Mouse (Mus musculus) midbrain, embryonic 12.5 days (tissue): ENCODE results near the gene Dhrs3. TPM values are rescaled to one million over a fixed set of nuclear protein-coding genes. Genes with fewer than 3 reads are reported as not detected.

Experiments
- ATAC-seq: fragments of 200-750 bp; cut with Nextera tagmentation; 2 replicates; pipeline ENCODE4 v1.8.0; 2017; ENCODE audit warnings: low read depth, moderate TSS enrichment, moderate library complexity; ENCODE audit not compliant: low FRiP score
- H3K27ac ChIP-seq: fragments of 300-500 bp; sonication (generic); replicated peaks from 2 replicates; pipeline ENCODE4 v1.5.1; 2016; ENCODE audit warnings: mild to moderate bottlenecking
- H3K27me3 ChIP-seq: fragments of 300-500 bp; sonication (generic); 2 replicates; pipeline ENCODE4 v1.6.1; 2016; ENCODE audit warnings: mild to moderate bottlenecking
- H3K36me3 ChIP-seq: fragments of 300-500 bp; sonication (generic); 2 replicates; pipeline ENCODE4 v1.6.1; 2016
- H3K4me1 ChIP-seq: fragments of 300-500 bp; sonication (generic); 2 replicates; pipeline ENCODE4 v1.6.1; 2016
- H3K4me2 ChIP-seq: fragments of 300-500 bp; sonication (generic); replicated peaks from 2 replicates; pipeline ENCODE4 v1.6.1; 2016; ENCODE audit warnings: mild to moderate bottlenecking, moderate library complexity
- H3K4me3 ChIP-seq: fragments of 300-500 bp; sonication (generic); 2 replicates; pipeline ENCODE4 v1.5.1; 2016; ENCODE audit warnings: mild to moderate bottlenecking
- H3K9ac ChIP-seq: fragments of 300-500 bp; sonication (generic); replicated peaks from 2 replicates; pipeline ENCODE4 v1.6.1; 2016; ENCODE audit warnings: mild to moderate bottlenecking, moderate library complexity
- H3K9me3 ChIP-seq: fragments of 300-500 bp; sonication (generic); 2 replicates; pipeline ENCODE4 v1.6.1; 2016; ENCODE audit warnings: mild to moderate bottlenecking
- WGBS: fragments of 180-500 bp; shearing (Covaris S2); methylation state at CpG from one replicate; pipeline ENCODE4 v1.1.7; 2016; 5-methylcytosine and 5-hydroxymethylcytosine counted together
- polyA plus RNA-seq: library from polyadenylated mRNA; unstranded; fragments of >200 nt; fragmentation: Nextera tagmentation; extraction: Ambion mirVana; gene quantifications from 2 replicates; pipeline ENCODE4 v1.2.1, GENCODE M21; 2016

Gene Dhrs3
- polyA plus RNA-seq, 1 experiment from 2014 or later = 13.6 TPM

DNA sequence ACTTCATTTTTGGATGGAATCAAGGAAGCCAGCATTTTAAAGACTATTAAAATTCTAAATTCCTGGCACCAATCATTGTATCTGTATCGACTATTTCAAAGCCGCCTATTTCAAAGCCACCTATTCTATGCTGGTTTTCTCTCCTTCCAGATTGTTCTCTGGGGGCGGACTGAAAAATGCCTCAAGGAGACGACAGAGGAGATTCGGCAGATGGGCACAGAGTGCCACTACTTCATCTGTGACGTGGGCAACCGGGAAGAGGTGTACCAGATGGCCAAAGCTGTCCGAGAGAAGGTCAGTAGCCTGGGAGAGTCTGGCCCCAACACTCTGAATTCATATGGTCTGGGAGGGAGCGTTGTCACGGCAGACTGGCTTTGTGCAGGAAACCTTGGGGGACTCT lies 25.9 kb downstream of the Dhrs3 start:
- no peak for ATAC-seq
- no peaks in the 10 kb centered on the region for H3K9me3 ChIP-seq
- H3K27me3 ChIP-seq = no peaks in the 10 kb centered on the region
- whole genome bisulfite sequencing = 97% methylated on average over 10 of the region's 10 CpGs
- no peaks in the 10 kb centered on the region for H3K36me3 ChIP-seq
- H3K4me2 ChIP-seq = no peak overlapping the region
- no peak overlapping the region for H3K4me3 ChIP-seq
- H3K4me1 ChIP-seq = no peaks in the 10 kb centered on the region
- H3K27ac ChIP-seq = no peak overlapping the region
- no peak overlapping the region for H3K9ac ChIP-seq

DNA sequence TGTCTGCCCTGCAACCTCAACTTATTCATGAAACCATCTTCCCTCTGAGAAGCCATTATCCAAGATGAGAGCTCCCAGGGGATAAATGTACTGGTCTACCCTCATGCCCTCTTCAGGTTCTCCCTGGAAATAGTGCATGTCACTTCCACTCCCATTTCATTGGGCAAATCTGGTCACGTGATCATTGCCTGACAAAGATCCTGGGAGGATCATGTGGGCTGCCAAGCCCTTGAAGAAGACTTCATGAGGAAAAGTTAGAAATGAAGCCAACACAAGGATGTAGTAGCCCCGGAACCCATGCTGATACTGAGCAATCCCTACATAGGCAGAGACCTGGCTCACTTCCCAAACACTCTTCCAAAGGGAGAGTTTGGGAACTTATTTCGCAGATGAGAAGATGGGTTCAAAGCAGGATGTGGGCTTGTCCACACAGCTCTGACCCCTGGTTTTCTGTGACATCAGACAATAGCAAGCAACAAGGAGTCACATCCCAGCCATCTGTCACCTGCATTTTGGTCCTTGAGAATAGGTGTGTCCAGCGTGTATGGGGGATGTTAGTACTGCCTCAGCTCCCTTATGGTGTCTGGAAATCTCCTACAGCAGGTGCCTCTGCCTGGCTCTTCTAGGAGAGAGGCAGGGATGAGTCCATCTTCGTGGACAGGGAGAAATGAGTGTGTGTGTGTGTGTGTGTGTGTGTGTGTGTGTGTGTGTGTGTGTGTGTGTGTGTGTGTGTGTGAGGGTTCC lies 36.2 kb downstream of the Dhrs3 start:
- no peak overlapping the region for H3K9ac ChIP-seq
- no peak overlapping the region for H3K27ac ChIP-seq
- H3K4me1 ChIP-seq = no peaks in the 10 kb centered on the region
- no peak overlapping the region for H3K4me2 ChIP-seq
- ATAC-seq = no peak
- H3K4me3 ChIP-seq = no peak overlapping the region
- H3K9me3 ChIP-seq = no peaks in the 10 kb centered on the region
- no peaks in the 10 kb centered on the region for H3K36me3 ChIP-seq
- H3K27me3 ChIP-seq = no peaks in the 10 kb centered on the region
- WGBS = 85% methylated on average over 5 of the region's 5 CpGs

DNA sequence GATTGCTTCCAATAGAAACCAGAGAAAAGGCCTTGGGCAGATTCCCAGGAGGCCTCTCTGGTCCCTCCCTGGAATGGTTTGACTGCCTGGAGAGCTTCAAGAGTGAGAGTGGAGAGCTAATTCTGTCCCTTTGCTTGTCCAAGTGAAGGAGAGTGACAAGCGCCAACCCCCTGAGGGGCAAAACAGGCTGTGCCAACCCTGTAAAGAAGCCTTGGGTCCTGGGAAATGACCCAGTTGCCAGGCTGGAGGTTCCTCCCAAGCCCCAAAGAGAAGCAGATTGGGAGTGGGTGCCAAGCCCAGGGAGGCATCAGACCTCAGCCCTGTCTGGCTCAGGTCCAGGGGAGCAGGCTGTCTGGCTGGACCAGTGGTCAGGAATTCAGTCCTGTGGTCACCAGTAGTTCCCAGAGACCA lies 37.2 kb downstream of the Dhrs3 start:
- Histone ChIP-seq H3K4me3 (no peak overlapping the region), H3K9ac (no peak overlapping the region), H3K9me3 (no peaks in the 10 kb centered on the region), H3K4me2 (no peak overlapping the region), H3K4me1 (no peaks in the 10 kb centered on the region), H3K27ac (no peak overlapping the region), H3K27me3 (no peaks in the 10 kb centered on the region), H3K36me3 (no peaks in the 10 kb centered on the region)
- 88% methylated on average over 1 of the region's 1 CpGs for WGBS
- no peak for ATAC-seq

DNA sequence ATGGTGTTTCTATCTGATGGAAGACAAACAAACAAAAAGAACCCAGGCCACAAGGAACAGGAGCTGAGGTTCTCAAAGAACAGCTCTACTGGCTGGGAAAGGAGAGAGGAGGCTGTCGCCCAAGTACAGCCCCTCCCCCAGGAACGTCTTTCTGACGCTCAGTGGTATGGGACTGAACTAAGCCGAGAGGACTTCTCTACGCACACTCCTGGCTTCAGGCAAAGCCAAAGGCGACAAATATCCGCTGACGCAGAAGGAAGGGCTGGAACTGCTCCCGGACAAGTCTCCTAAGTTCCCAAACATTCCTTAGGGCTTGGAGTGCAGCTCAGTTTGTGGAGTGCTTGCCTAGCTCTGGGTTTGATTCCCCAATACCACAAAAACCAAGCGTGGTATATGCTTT lies 37.7 kb downstream of the Dhrs3 start:
- Histone ChIP-seq H3K36me3 (no peaks in the 10 kb centered on the region), H3K9ac (no peak overlapping the region), H3K4me1 (no peaks in the 10 kb centered on the region), H3K4me2 (no peak overlapping the region), H3K27ac (no peak overlapping the region), H3K27me3 (no peaks in the 10 kb centered on the region), H3K4me3 (no peak overlapping the region), H3K9me3 (no peaks in the 10 kb centered on the region)
- WGBS = 39% methylated on average over 10 of the region's 10 CpGs
- ATAC-seq = no peak

DNA sequence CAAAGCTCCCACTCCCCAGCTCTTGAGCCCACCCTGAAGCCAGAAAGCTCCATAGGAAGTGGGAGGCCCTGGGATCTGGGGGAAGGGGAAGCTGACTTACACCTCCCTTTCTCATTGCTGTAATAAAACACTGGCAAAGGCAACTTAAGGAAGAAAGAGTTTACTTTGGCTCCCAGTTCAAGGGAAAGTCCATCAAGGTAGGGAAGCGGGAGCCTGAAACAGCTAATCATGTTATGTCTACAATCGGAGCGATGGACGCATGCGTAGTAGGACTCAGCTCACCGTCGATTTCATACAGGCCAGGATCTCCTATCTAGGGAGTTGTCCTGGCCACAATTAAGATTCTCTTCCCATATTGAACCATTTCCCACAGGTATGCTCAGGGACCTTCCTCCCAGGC lies 38.5 kb downstream of the Dhrs3 start:
- Histone ChIP-seq H3K4me2 (no peak overlapping the region), H3K27me3 (no peaks in the 10 kb centered on the region), H3K36me3 (no peaks in the 10 kb centered on the region), H3K4me1 (no peaks in the 10 kb centered on the region), H3K4me3 (no peak overlapping the region), H3K9me3 (no peaks in the 10 kb centered on the region), H3K27ac (no peak overlapping the region), H3K9ac (no peak overlapping the region)
- WGBS = 94% methylated on average over 7 of the region's 7 CpGs
- no peak for ATAC-seq

DNA sequence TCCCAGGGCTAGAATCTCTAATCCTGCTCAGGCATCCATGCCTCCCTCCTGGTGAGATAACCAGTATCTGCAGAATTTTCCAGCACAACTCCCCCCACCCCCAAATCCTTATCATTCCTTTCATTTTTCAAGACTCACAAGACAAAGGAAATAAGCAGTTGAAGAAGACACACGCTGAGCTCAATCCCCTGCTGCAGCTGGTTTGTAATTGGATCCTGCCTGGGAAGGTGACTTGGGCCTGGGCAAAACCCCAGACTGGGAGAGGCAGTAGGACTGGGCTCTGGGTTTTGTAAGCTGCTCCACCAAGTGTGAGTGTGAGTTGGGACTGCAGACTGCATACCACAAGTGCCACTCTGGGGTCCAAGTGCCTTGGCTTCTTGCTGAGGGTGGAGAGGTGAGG lies 41.9 kb downstream of the Dhrs3 start:
- H3K9ac ChIP-seq = no peak overlapping the region
- 3% methylated on average over 1 of the region's 1 CpGs for WGBS
- no peaks in the 10 kb centered on the region for H3K9me3 ChIP-seq
- H3K36me3 ChIP-seq = no peaks in the 10 kb centered on the region
- no peak overlapping the region for H3K27ac ChIP-seq
- H3K27me3 ChIP-seq = no peaks in the 10 kb centered on the region
- ATAC-seq = no peak
- no peaks in the 10 kb centered on the region for H3K4me1 ChIP-seq
- H3K4me2 ChIP-seq = no peak overlapping the region
- no peak overlapping the region for H3K4me3 ChIP-seq

DNA sequence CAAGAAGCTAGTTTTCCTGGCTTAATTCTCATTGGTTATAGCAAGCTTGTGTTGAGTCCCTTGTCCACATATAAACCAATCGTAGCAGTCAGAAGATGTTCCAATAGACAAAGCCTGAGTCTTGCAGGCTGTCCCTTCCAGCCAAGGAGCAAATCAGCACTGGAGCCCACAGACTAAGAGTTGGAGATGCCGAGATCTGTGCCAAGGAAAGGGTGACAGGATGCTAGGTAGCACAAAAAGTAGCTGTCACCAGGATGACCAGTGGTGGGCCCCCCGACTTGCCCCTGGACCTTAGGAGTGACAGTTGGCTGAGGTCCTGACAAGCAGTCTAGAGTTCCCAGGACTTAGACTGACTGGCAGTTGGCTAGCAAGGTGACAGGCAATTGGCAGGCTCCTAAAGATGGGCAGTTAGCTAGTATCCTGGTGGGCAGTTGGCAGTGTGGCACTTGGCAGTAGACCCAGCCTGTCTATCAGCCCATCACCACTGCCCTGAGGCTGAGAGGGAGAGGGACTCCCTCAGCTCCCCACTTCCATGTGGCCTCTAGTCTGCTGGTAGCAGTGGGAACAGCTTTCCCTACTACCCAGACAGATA lies 44.0 kb downstream of the Dhrs3 start:
- 86% methylated on average over 3 of the region's 3 CpGs for WGBS
- Histone ChIP-seq H3K36me3 (no peaks in the 10 kb centered on the region), H3K4me3 (no peak overlapping the region), H3K9me3 (no peaks in the 10 kb centered on the region), H3K9ac (no peak overlapping the region), H3K27me3 (no peaks in the 10 kb centered on the region), H3K4me2 (no peak overlapping the region), H3K4me1 (no peaks in the 10 kb centered on the region), H3K27ac (no peak overlapping the region)
- no peak for ATAC-seq

DNA sequence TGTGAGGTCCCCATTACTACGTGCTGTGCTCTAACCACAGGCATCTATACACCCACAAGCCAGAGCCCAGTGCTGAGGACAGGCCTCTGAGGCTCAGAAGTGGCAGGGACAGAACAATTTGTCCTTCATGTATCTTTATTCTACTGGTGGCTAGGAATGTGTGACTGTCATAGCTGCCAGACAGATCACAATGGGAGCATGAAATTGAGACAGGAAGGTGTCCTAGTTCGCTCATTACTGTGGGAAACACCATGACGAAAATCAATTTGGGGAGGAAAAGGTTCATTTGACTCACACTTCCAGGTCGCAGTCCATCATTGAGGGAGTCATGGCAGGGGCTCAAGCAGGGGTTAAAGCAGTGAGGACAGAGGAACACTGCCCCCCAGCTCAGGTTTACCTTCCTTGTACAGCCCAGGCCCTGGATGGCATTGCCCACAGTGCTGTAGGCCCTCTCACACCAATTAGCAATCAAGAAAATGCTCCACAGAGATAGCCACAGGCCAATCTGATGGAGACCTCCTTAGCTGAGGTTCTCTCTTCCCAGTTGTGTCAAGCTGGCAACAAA lies 47.3 kb downstream of the Dhrs3 start:
- Histone ChIP-seq H3K4me3 (no peak overlapping the region), H3K4me2 (no peak overlapping the region), H3K27ac (no peak overlapping the region), H3K27me3 (no peaks in the 10 kb centered on the region), H3K4me1 (no peaks in the 10 kb centered on the region), H3K36me3 (no peaks in the 10 kb centered on the region), H3K9me3 (no peaks in the 10 kb centered on the region), H3K9ac (no peak overlapping the region)
- 77% methylated on average over 4 of the region's 4 CpGs for WGBS
- no peak for ATAC-seq

DNA sequence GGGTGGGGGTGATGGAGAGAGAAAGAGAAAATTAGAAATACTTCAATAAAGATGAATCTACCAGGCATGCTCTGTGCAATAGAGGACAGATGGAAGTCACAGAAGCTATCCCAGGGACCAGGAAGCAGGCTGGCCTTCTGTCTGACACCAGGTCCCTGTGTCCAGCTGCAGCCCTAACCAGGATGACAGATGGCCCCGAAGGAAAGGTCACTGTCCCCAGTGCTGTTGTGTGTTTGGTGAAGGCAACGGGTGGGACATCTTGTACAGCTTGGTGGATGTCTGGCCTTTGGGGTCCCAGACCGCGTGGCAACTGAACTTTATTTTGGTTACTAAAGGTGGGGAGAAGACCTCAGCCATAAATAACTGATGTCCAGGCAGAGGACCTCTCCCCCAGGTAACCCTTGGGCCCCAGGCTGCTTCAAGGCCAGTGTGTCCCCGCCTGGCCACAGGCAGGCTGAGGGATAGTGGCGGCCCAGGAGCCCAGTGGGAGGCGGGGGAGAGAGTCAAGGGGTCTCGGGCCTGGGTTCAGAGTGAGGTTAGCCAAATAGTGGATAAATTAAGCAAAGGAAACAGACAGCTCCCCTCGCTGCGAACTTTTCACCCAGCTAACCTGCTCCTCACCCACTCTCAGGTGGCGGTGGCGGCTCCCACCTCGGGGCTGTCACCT lies 48.3 kb downstream of the Dhrs3 start:
- WGBS = 80% methylated on average over 13 of the region's 13 CpGs
- no peaks in the 10 kb centered on the region for H3K9me3 ChIP-seq
- H3K36me3 ChIP-seq = no peaks in the 10 kb centered on the region
- H3K4me2 ChIP-seq = no peak overlapping the region
- H3K9ac ChIP-seq = no peak overlapping the region
- no peak overlapping the region for H3K4me3 ChIP-seq
- no peak overlapping the region for H3K27ac ChIP-seq
- H3K27me3 ChIP-seq = no peaks in the 10 kb centered on the region
- ATAC-seq = no peak
- no peaks in the 10 kb centered on the region for H3K4me1 ChIP-seq

DNA sequence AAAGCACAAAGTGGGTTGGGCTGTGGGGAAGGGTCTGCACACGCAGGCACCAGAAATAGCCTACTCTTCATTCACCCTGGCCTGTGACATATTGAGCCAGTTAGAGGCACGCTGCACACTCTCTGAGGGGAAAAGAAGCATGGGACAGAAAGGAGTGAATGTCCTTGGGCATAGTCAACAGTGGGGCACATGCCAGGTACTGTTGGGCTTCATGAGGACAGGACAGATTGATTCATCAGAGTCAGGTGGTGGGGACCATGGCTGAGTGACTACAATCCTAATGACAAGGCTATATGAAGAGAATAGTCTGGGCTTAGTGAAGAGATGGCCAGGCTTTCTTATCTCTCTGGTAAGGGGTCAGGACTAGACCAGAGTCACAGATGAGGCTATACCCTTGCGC lies 49.8 kb downstream of the Dhrs3 start:
- ATAC-seq = no peak
- Histone ChIP-seq H3K36me3 (no peaks in the 10 kb centered on the region), H3K4me3 (no peak overlapping the region), H3K9ac (no peak overlapping the region), H3K4me2 (no peak overlapping the region), H3K4me1 (no peaks in the 10 kb centered on the region), H3K27ac (no peak overlapping the region), H3K9me3 (no peaks in the 10 kb centered on the region), H3K27me3 (no peaks in the 10 kb centered on the region)
- 94% methylated on average over 3 of the region's 3 CpGs for WGBS

DNA sequence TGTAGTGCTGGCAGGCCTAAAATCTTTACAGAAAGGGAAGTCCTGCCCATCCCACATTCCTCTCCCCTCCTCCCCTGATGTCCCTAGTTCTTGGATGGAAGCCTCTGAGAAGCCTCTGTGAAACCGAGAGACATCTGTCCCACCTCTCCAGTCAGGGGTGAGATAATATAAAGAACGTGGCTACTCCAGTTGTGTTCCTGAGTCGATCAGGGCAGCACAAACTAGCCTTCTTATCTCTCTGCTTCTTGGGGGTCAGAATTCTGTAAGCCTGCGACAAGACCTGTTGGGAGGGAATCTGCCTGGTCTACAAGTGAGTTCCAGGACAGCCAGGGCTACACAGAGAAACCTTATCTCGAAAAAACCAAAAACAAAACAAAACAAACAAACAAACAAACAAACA lies 50.6 kb downstream of the Dhrs3 start:
- H3K9me3 ChIP-seq = no peaks in the 10 kb centered on the region
- H3K9ac ChIP-seq = no peak overlapping the region
- WGBS = 76% methylated on average over 5 of the region's 5 CpGs
- H3K36me3 ChIP-seq = no peaks in the 10 kb centered on the region
- ATAC-seq = no peak
- H3K4me3 ChIP-seq = no peak overlapping the region
- H3K4me2 ChIP-seq = no peak overlapping the region
- H3K27ac ChIP-seq = no peak overlapping the region
- H3K27me3 ChIP-seq = no peaks in the 10 kb centered on the region
- H3K4me1 ChIP-seq = no peaks in the 10 kb centered on the region

DNA sequence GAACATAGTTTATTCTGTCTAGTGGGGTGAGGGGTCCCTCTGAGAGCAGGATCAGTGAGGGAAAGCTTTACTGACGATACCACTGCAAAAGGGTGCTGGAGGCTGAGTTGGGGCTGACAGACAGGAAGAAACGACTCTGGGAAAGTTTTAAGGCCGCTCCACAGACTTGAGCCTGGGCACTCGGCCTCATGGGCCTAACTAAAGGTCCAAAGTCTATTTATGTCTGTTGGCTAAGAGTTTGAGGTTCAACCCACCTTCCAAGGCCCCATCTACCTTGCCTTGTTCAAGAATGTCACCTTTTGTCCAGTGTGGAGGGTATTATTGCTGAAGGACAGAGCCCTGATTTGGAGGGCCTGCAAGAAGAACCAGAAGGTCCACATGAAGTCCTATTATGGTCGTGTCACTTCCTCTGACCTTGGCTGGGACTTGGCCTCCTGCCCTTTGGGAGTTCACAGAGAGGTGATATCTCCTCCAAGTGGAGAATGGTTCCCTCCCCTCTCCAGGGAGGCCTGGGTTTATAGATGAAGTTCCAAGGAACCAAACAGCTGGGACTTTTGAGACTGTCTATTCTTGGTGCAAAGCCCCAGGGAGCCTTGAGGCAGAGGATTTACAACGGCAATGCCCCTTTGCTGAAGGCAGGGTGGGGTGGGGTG lies 55.2 kb downstream of the Dhrs3 start:
- H3K4me3 ChIP-seq = no peak overlapping the region
- no peak overlapping the region for H3K9ac ChIP-seq
- ATAC-seq = no peak
- no peaks in the 10 kb centered on the region for H3K9me3 ChIP-seq
- H3K4me2 ChIP-seq = no peak overlapping the region
- no peak overlapping the region for H3K27ac ChIP-seq
- no peaks in the 10 kb centered on the region for H3K36me3 ChIP-seq
- peaks cover 9% of the 10 kb centered on the region for H3K4me1 ChIP-seq
- WGBS = 78% methylated on average over 6 of the region's 6 CpGs
- no peaks in the 10 kb centered on the region for H3K27me3 ChIP-seq
